Mouse (Mus musculus) liver, embryonic 14.5 days (tissue): Measurements from ENCODE around the gene Phlda1.

ENCODE experiments used
- CTCF ChIP-seq: IDR thresholded peaks from 2 replicates; pipeline ENCODE4 v1.5.1; 2016; ENCODE audit warnings: antibody characterized with exemption, low read depth, control low read depth
- EP300 ChIP-seq: IDR thresholded peaks from 2 replicates; pipeline ENCODE4 v1.6.1; 2016; ENCODE audit warnings: antibody characterized with exemption, low read depth

GRCm38 (mm10) chr10:111544311-111544710 is 38.2 kb downstream of the Phlda1 start:
- TF ChIP-seq CTCF (no peak), EP300 (no peak)
